Mouse (Mus musculus): ENCODE results near the gene 3110082I17Rik. TPM values are rescaled to one million over a fixed set of nuclear protein-coding genes. Genes with fewer than 3 reads are reported as not detected.

3110082I17Rik gene
- polyA plus RNA-seq, 1 experiment from 2014 or later, result 22.4 TPM

DNA sequence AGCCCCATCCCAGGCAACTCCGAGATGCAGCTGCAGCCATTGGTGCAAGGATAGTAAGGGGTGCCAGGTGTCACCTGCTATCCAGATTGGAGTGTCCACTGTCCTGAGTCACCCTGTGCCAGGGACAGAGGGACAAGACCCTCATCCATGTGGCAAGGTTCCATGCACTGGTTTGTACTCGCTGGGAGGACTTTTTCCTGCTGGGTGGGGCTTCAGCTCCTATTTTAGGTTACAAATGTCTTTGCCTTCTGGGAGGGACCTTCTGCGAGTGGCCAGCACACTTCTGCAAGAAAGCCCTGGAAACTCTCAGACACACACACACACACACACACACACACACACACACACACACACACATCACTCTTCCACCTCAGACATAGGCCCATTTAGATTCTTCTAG is 54.4 kb downstream of the 3110082I17Rik start:
- H3K27ac ChIP-seq (replicated peaks), result no peak overlapping the region
- no peak overlapping the region for H3K4me2 ChIP-seq
- WGBS, result 54% methylated on average over 3 of the region's 3 CpGs
- H3K36me3 ChIP-seq, result no peaks in the 10 kb centered on the region
- no peak overlapping the region for H3K9ac ChIP-seq
- H3K4me1 ChIP-seq, result peaks cover 50% of the 10 kb centered on the region
- H3K27me3 ChIP-seq (replicated peaks), result peaks cover 18% of the 10 kb centered on the region; the same call in 1 of the 2 replicates
- ATAC-seq (ENCODE audit: extremely low read depth, insufficient number of reproducible peaks, low FRiP score, low TSS enrichment), result no peak
- no peak overlapping the region for H3K4me3 ChIP-seq
- no peaks in the 10 kb centered on the region for H3K9me3 ChIP-seq

- no peak for ATAC-seq (ENCODE audit: extremely low read depth, insufficient number of reproducible peaks, low FRiP score, low TSS enrichment)
Measured at GRCm38 (mm10) chr5:139405478-139405877, 54.8 kb downstream of the 3110082I17Rik start.

DNA sequence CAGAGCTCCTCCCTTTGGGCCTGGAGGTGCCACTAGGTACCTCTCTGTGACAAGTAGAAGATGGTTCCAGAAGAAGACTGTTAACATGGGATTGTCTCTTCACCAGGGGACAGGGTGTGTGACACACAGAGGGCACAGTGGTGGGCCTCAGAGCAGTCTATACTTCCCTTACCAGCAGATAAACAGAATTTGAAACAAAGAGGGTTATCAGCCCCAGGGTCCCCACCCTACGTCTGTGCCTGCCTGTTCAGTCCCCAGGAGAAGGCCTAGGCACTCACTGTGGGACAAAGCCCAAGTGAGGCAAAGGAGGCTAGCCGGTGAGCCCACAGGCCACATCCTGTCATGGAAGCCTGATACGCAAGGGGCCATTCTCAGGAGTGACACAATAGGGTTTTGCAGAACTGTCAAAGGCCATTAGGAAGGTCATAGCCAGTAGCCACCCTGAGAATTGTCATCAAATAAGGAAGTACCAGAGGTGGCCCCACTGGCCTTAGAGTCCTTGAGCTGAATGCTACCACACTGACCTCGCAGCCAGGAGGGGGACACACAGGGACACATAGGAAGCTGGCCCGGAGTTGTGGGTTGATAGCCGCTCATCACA is 55.4 kb downstream of the 3110082I17Rik start, which contains the start of gene C130050O18Rik:
TSS of gene C130050O18Rik (plus strand) at position 480 of the 601 bp plus-strand sequence.
- peaks cover 43% of the 10 kb centered on the region for H3K4me1 ChIP-seq
- no peak within 1 kb of the TSS for H3K4me2 ChIP-seq
- H3K36me3 ChIP-seq, result no peaks in the 10 kb centered on the region
- 68% methylated on average over 6 of the region's 6 CpGs for WGBS
- H3K27ac ChIP-seq (replicated peaks), result 0 out of 2 replicates have a peak within 1 kb of the TSS, but pooled peaks have one; percentile 15
- H3K9me3 ChIP-seq, result no peaks in the 10 kb centered on the region
- ATAC-seq (ENCODE audit: extremely low read depth, insufficient number of reproducible peaks, low FRiP score, low TSS enrichment), result no peak
- 0 out of 2 replicates have a peak within 1 kb of the TSS, but pooled peaks have one; percentile 50 for H3K9ac ChIP-seq
- no peak within 1 kb of the TSS for H3K4me3 ChIP-seq
- H3K27me3 ChIP-seq (replicated peaks), result peaks cover 15% of the 10 kb centered on the region; the same call in 1 of the 2 replicates

More at GRCm38 (mm10) chr5:139405478-139405877, 54.8 kb downstream of the 3110082I17Rik start:
- Histone ChIP-seq H3K4me1 (peaks cover 49% of the 10 kb centered on the region), H3K9me3 (no peaks in the 10 kb centered on the region), H3K9ac (0 out of 2 replicates have a peak overlapping the region, but pooled peaks have one; percentile 50), H3K4me2 (no peak overlapping the region), H3K27me3 (replicated peaks) (peaks cover 15% of the 10 kb centered on the region; the same call in 1 of the 2 replicates), H3K4me3 (no peak overlapping the region), H3K27ac (replicated peaks) (0 out of 2 replicates have a peak overlapping the region, but pooled peaks have one; percentile 15), H3K36me3 (no peaks in the 10 kb centered on the region)
- 67% methylated on average over 7 of the region's 7 CpGs for WGBS

- Histone ChIP-seq H3K27me3 (replicated peaks) (peaks cover 15% of the 10 kb centered on the region; the same call in 1 of the 2 replicates), H3K4me2 (no peak overlapping the region), H3K9me3 (no peaks in the 10 kb centered on the region), H3K36me3 (no peaks in the 10 kb centered on the region), H3K27ac (replicated peaks) (no peak overlapping the region), H3K4me1 (peaks cover 34% of the 10 kb centered on the region), H3K4me3 (no peak overlapping the region), H3K9ac (no peak overlapping the region)
- WGBS, result 88% methylated on average over 8 of the region's 8 CpGs
- ATAC-seq (ENCODE audit: extremely low read depth, insufficient number of reproducible peaks, low FRiP score, low TSS enrichment), result no peak
Measured at GRCm38 (mm10) chr5:139403692-139404260, 56.6 kb downstream of the 3110082I17Rik start.

DNA sequence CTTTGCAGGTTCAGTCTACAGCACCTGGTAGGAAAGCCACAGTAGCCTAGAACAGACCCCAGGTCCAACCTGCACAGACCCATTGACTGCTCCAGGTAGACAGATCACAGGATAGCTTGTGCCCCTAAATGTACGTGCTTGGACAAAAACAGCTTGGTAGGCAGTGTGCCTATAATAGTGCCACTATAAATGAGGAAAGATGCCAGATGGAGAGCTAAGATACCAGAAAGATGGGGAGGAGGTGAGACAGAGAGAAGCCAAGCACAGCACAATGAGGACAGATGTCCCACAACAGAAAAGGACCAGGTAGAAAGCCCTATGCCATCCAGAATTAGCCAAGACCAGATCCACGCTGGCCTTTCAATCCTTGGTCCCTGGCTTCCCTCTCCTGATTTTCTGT is 58.2 kb downstream of the 3110082I17Rik start:
- Histone ChIP-seq H3K27ac (replicated peaks) (no peak overlapping the region), H3K36me3 (no peaks in the 10 kb centered on the region), H3K4me1 (peaks cover 42% of the 10 kb centered on the region), H3K27me3 (replicated peaks) (peaks cover 6% of the 10 kb centered on the region; the same call in 1 of the 2 replicates), H3K4me2 (no peak overlapping the region), H3K9me3 (no peaks in the 10 kb centered on the region), H3K9ac (no peak overlapping the region), H3K4me3 (no peak overlapping the region)
- WGBS, result 91% methylated on average over 2 of the region's 2 CpGs
- no peak for ATAC-seq (ENCODE audit: extremely low read depth, insufficient number of reproducible peaks, low FRiP score, low TSS enrichment)

GRCm38 (mm10) chr5:139399991-139400390 is 60.3 kb downstream of the 3110082I17Rik start:
- Histone ChIP-seq H3K4me2 (no peak overlapping the region), H3K4me1 (peaks cover 26% of the 10 kb centered on the region), H3K27ac (replicated peaks) (no peak overlapping the region), H3K9me3 (no peaks in the 10 kb centered on the region), H3K9ac (no peak overlapping the region), H3K4me3 (no peak overlapping the region), H3K36me3 (no peaks in the 10 kb centered on the region), H3K27me3 (replicated peaks) (0 out of 2 replicates have a peak, but pooled peaks cover 3% of the 10 kb centered on the region)
- 69% methylated on average over 14 of the region's 14 CpGs for WGBS
- ATAC-seq (ENCODE audit: extremely low read depth, insufficient number of reproducible peaks, low FRiP score, low TSS enrichment), result no peak

- H3K4me3 ChIP-seq, result no peak overlapping the region
- no peak for ATAC-seq (ENCODE audit: extremely low read depth, insufficient number of reproducible peaks, low FRiP score, low TSS enrichment)
- 0 out of 2 replicates have a peak overlapping the region, but pooled peaks have one; percentile 30 for H3K9ac ChIP-seq
- H3K27me3 ChIP-seq (replicated peaks), result 0 out of 2 replicates have a peak, but pooled peaks cover 2% of the 10 kb centered on the region
- H3K4me2 ChIP-seq, result peak overlapping the region; percentile 9; the same call in 1 of the 2 replicates
- peaks cover 7% of the 10 kb centered on the region for H3K36me3 ChIP-seq
- 71% methylated on average over 5 of the region's 5 CpGs for WGBS
- peaks cover 27% of the 10 kb centered on the region for H3K4me1 ChIP-seq
- no peak overlapping the region for H3K27ac ChIP-seq (replicated peaks)
- no peaks in the 10 kb centered on the region for H3K9me3 ChIP-seq
Measured at GRCm38 (mm10) chr5:139398786-139399185, 61.5 kb downstream of the 3110082I17Rik start.

DNA sequence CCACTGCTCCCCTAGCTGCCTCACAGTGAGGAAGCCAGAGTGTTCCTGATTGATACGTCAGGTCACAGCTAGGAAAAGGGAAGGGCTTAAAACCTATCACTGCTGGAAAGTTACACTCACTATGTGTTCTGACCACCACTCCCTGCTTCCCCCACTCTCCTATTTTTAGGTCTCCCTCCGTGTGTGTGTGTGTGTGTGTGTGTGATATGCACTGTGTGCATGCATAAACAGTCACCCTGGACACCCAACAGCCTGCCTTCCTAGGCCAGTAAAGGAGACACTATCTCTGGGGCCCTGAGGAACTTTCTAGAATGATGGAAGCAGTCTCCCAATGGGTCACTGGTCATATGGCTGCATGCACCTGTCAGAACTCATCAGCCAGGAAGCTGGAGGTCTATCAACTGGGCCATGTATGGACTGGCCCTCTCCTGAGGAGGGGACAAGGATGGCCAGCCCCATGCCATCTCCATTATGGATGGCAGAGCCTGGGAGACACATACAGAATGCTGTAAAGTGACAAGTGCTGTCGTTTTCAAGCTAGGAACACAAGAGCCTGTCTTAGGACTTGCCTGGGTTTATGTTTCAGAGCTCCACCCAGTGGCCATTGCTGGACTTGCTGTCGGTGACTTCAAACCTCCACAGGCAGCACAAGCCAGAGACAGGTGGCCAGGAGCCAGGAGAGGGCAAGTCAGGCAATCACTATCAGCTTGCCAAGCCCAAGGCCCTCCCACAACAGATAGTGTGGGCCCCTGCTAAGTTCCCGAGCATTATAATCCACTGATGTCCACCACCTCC is 62.2 kb downstream of the 3110082I17Rik start:
- Histone ChIP-seq H3K9ac (peak overlapping the region; percentile 54), H3K4me2 (peak overlapping the region; percentile 9; the same call in 1 of the 2 replicates), H3K36me3 (peaks cover 13% of the 10 kb centered on the region), H3K27ac (replicated peaks) (peak overlapping the region; percentile 67), H3K27me3 (replicated peaks) (no peaks in the 10 kb centered on the region), H3K9me3 (no peaks in the 10 kb centered on the region), H3K4me1 (peaks cover 27% of the 10 kb centered on the region), H3K4me3 (no peak overlapping the region)
- WGBS, result 11% methylated on average over 5 of the region's 5 CpGs
- ATAC-seq (ENCODE audit: extremely low read depth, insufficient number of reproducible peaks, low FRiP score, low TSS enrichment), result peak; percentile 53; the same call in 1 of the 2 replicates

DNA sequence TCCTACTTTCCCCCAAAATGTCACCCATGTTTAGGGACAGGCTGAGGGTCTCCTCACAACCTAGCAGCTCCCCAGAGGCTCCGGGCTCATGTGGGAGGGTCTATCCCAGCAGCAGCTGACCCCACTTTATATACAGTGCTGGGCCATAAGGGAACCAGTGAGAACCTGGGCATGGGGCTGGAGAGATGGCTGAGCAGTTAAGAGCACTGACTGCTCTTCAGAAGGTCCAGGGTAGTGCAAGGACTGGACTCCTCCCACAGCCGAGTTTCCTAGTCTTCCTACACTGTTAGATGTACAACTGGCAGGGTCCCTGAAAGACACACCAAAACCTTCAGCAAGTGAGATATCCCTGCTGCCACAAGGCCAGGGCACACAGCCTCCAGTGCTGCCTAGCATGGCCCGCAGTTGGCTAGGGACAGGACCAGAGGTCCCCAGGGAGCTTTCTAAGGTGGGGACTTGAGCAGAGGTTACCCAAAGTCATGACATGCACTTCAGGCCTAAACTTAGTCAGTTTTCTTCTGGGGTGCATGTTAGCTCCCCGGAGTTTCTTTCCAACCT is 62.9 kb downstream of the 3110082I17Rik start:
- no peak for ATAC-seq (ENCODE audit: extremely low read depth, insufficient number of reproducible peaks, low FRiP score, low TSS enrichment)

GRCm38 (mm10) chr5:139395528-139395927 is 64.8 kb downstream of the 3110082I17Rik start:
- H3K9ac ChIP-seq, result no peak overlapping the region
- H3K27me3 ChIP-seq (replicated peaks), result no peaks in the 10 kb centered on the region
- WGBS, result 87% methylated on average over 4 of the region's 4 CpGs
- peaks cover 43% of the 10 kb centered on the region for H3K4me1 ChIP-seq
- no peak for ATAC-seq (ENCODE audit: extremely low read depth, insufficient number of reproducible peaks, low FRiP score, low TSS enrichment)
- H3K4me2 ChIP-seq, result no peak overlapping the region
- no peak overlapping the region for H3K27ac ChIP-seq (replicated peaks)
- H3K9me3 ChIP-seq, result no peaks in the 10 kb centered on the region
- H3K36me3 ChIP-seq, result peaks cover 23% of the 10 kb centered on the region
- no peak overlapping the region for H3K4me3 ChIP-seq

More for the DNA sequence above, 62.9 kb downstream of the 3110082I17Rik start:
- H3K4me2 ChIP-seq, result no peak overlapping the region
- no peak overlapping the region for H3K4me3 ChIP-seq
- peak overlapping the region; percentile 54 for H3K9ac ChIP-seq
- WGBS, result 79% methylated on average over 4 of the region's 4 CpGs
- H3K27ac ChIP-seq (replicated peaks), result peak overlapping the region; percentile 67
- peaks cover 21% of the 10 kb centered on the region for H3K36me3 ChIP-seq
- H3K9me3 ChIP-seq, result no peaks in the 10 kb centered on the region
- H3K4me1 ChIP-seq, result peaks cover 27% of the 10 kb centered on the region
- no peaks in the 10 kb centered on the region for H3K27me3 ChIP-seq (replicated peaks)
